Mouse (Mus musculus) hindbrain, embryonic 15.5 days (tissue): Measurements from ENCODE around the gene Gan. TPM values are rescaled to one million over a fixed set of nuclear protein-coding genes. Genes with fewer than 3 reads are reported as not detected.

Source experiments
- ATAC-seq: fragments of 200-750 bp; cut with Nextera tagmentation; 2 replicates; pipeline ENCODE4 v1.8.0; 2017; ENCODE audit warnings: low read depth, moderate number of reproducible peaks, moderate TSS enrichment; ENCODE audit not compliant: low FRiP score
- H3K27ac ChIP-seq: fragments of 300-500 bp; sonication (generic); replicated peaks from 2 replicates; pipeline ENCODE4 v1.5.1; 2015; ENCODE audit warnings: mild to moderate bottlenecking, inconsistent platforms
- H3K27me3 ChIP-seq: fragments of 300-500 bp; sonication (generic); 2 replicates; pipeline ENCODE4 v1.6.1; 2015; ENCODE audit warnings: control low read depth, inconsistent platforms
- H3K36me3 ChIP-seq: fragments of 300-500 bp; sonication (generic); 2 replicates; pipeline ENCODE4 v1.6.1; 2015; ENCODE audit warnings: control low read depth, inconsistent platforms
- H3K4me1 ChIP-seq: fragments of 300-500 bp; sonication (generic); replicated peaks from 2 replicates; pipeline ENCODE4 v1.6.1; 2015; ENCODE audit warnings: control low read depth, inconsistent platforms
- H3K4me2 ChIP-seq: fragments of 300-500 bp; sonication (generic); 2 replicates; pipeline ENCODE4 v1.6.1; 2015; ENCODE audit warnings: moderate library complexity, mild to moderate bottlenecking, inconsistent platforms
- H3K4me3 ChIP-seq: fragments of 300-500 bp; sonication (generic); 2 replicates; pipeline ENCODE4 v1.5.1; 2015; ENCODE audit warnings: mild to moderate bottlenecking, inconsistent platforms
- H3K9ac ChIP-seq: fragments of 300-500 bp; sonication (generic); 2 replicates; pipeline ENCODE4 v1.6.1; 2015; ENCODE audit warnings: inconsistent platforms
- H3K9me3 ChIP-seq: fragments of 300-500 bp; sonication (generic); 2 replicates; pipeline ENCODE4 v1.6.1; 2016; ENCODE audit warnings: control low read depth, inconsistent platforms
- WGBS: fragments of 180-500 bp; shearing (Covaris S2); methylation state at CpG from one replicate; pipeline ENCODE4 v1.1.7; 2015; 5-methylcytosine and 5-hydroxymethylcytosine counted together
- polyA plus RNA-seq: library from polyadenylated mRNA; unstranded; fragments of >200 nt; fragmentation: Nextera tagmentation; extraction: Ambion mirVana; gene quantifications from 2 replicates; pipeline ENCODE4 v1.2.1, GENCODE M21; 2015

The Gan gene
- polyA plus RNA-seq, 1 experiment from 2014 or later = 3.0 TPM

DNA sequence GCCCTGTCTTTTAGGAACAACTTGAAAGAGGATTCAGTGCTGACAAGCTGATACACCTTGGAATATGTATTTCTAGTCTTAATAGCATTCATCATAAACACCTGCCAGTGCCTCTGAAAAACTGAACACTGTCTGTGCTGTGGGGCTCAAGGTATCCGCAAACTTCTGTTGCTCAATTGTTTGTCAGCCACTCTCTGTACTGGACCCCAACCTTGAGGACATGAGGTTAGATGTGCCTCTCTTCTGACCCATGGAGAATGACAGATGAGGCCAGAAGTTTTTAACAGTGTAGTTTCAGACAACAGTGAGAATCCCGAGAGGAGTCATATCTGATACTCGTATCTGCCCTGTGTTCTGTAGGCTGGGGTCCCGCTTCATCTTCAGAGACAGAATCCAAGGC is 7.6 kb downstream of the Gan start:
- Histone ChIP-seq H3K27ac (no peak overlapping the region), H3K27me3 (no peaks in the 10 kb centered on the region), H3K4me2 (no peak overlapping the region), H3K36me3 (no peaks in the 10 kb centered on the region), H3K4me3 (no peak overlapping the region), H3K9me3 (no peaks in the 10 kb centered on the region), H3K9ac (no peak overlapping the region), H3K4me1 (no peaks in the 10 kb centered on the region; the same call in 1 of the 2 replicates)
- no peak for ATAC-seq
- 97% methylated on average over 4 of the region's 4 CpGs for WGBS

DNA sequence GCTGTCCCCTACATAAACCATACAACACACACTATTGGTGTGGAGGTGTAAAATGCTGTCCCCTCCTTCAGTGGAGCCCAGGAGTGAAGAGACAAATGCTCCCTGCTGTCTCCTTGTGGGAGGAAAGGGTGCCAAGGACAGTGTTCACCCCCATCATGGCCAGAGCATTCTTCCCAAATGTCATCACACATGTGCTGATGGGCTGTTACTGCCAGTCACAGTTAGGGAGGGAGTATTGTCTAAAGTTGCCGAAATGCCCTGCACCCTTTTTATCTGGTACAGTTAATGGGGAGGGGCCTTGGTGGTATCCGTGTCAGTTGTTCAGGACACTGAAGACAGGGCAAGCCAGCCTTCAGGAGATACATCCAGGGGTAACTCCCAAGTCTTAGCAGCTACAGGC is 8.6 kb downstream of the Gan start:
- Histone ChIP-seq H3K36me3 (no peaks in the 10 kb centered on the region), H3K4me2 (no peak overlapping the region), H3K4me3 (no peak overlapping the region), H3K9ac (no peak overlapping the region), H3K27me3 (no peaks in the 10 kb centered on the region), H3K27ac (no peak overlapping the region), H3K4me1 (no peaks in the 10 kb centered on the region; the same call in 1 of the 2 replicates), H3K9me3 (no peaks in the 10 kb centered on the region)
- no peak for ATAC-seq
- WGBS = 95% methylated on average over 2 of the region's 2 CpGs

DNA sequence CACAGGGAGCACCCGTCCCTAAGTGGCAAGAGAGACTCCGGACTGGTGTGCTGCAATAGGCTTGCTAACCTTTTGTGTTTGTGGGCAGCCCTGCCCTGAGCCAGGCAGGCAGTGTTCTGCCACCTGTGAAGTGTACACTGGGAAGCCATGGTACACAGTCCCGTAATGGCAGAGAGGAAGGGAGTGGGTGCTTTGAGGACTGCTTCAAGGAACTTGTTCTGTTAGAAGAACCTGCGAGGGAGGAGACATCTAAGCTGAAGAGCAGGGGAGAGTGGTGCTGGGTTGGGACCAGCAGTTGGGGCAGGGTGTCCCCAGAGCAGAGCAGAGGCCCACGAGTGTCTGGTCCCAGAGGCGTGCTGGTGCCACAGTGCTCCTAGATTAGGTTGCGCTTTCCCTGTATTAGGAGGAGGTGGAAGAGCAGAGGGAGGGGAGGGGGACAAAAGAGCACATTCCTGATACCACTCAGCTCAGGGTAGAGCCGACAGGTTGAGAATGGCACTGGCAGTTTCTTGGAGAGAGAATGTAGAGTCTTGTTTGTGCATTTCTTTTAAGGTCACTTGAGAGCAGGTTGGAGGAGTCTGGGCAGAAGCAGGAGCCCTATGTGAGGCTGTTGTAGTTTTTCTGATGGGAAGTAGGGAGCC is 9.4 kb downstream of the Gan start:
- Histone ChIP-seq H3K4me2 (no peak overlapping the region), H3K27me3 (no peaks in the 10 kb centered on the region), H3K27ac (no peak overlapping the region), H3K9me3 (no peaks in the 10 kb centered on the region), H3K36me3 (no peaks in the 10 kb centered on the region), H3K4me3 (no peak overlapping the region), H3K4me1 (no peaks in the 10 kb centered on the region), H3K9ac (no peak overlapping the region)
- no peak for ATAC-seq
- 80% methylated on average over 8 of the region's 8 CpGs for WGBS

DNA sequence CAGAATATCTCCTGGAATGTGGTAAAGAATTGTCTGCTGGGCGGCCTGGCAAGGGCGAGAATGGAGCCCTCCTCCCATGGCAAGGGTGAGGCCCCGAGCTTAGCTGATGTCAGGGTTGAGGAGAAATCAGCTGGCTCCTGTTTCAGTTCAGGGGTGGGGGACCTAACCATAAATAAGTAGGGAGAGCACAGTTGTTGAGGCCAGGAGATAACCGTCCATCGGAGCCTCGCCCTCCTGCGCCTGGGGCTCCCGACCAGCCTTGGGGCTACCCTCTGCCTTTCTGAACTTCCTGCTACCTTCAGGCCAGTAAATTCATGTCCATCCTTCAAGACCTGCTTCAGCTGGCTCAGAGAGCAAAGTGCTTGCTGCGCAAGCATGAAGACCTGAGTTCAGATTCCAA is 10.4 kb downstream of the Gan start:
- no peak for ATAC-seq
- Histone ChIP-seq H3K4me2 (no peak overlapping the region), H3K36me3 (no peaks in the 10 kb centered on the region), H3K4me3 (no peak overlapping the region), H3K27me3 (no peaks in the 10 kb centered on the region), H3K9ac (no peak overlapping the region), H3K9me3 (no peaks in the 10 kb centered on the region), H3K4me1 (peaks cover 5% of the 10 kb centered on the region), H3K27ac (no peak overlapping the region)
- 91% methylated on average over 9 of the region's 9 CpGs for WGBS

DNA sequence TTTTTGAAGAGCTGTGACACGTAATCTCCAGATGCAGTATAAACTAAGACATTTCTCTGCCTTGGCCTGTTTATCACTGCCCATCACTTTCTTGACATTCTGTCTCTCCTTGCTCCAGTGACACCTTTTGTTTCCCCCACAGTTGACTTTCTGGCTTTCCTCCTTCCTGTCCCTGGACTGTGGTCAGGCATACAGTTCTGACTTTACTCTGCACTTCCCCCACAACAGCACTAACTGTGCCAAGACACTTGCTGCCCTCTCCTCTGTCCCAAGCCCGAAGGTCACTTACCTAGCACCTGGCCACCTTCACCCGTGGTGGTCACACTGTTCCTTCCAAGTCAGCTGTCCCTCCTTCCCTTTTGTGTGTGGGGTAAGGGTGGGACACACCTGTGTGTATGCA is 13.9 kb downstream of the Gan start:
- Histone ChIP-seq H3K27me3 (no peaks in the 10 kb centered on the region), H3K4me3 (no peak overlapping the region), H3K36me3 (no peaks in the 10 kb centered on the region), H3K9me3 (no peaks in the 10 kb centered on the region), H3K4me1 (peaks cover 5% of the 10 kb centered on the region), H3K27ac (no peak overlapping the region), H3K9ac (no peak overlapping the region), H3K4me2 (no peak overlapping the region)
- 89% methylated on average over 3 of the region's 3 CpGs for WGBS
- no peak for ATAC-seq

DNA sequence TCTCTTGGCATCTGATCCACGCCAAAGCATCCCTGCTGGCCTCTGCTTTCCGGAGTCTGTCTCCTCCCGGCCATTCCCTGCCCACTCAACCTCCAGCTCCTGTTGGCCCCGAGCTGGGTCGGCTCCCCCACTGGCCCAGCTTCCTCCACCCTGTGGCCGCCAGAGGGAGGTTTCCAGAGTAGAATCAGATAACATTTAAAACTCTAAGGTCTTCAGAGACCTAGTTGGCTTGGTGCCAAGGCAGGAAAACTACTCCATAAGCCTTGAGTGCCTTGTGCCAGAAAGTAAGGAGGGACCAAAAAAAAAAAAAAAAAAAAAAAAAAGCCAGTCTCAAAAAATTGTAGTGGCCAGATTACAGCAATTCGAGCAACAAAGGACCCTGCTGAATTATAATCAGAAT is 15.0 kb downstream of the Gan start:
- ATAC-seq = no peak
- Histone ChIP-seq H3K27ac (no peak overlapping the region; the same call in 1 of the 2 replicates), H3K4me1 (peaks cover 5% of the 10 kb centered on the region), H3K36me3 (no peaks in the 10 kb centered on the region), H3K9ac (no peak overlapping the region), H3K4me2 (no peak overlapping the region), H3K4me3 (no peak overlapping the region), H3K9me3 (no peaks in the 10 kb centered on the region), H3K27me3 (no peaks in the 10 kb centered on the region)
- 34% methylated on average over 7 of the region's 7 CpGs for whole genome bisulfite sequencing

DNA sequence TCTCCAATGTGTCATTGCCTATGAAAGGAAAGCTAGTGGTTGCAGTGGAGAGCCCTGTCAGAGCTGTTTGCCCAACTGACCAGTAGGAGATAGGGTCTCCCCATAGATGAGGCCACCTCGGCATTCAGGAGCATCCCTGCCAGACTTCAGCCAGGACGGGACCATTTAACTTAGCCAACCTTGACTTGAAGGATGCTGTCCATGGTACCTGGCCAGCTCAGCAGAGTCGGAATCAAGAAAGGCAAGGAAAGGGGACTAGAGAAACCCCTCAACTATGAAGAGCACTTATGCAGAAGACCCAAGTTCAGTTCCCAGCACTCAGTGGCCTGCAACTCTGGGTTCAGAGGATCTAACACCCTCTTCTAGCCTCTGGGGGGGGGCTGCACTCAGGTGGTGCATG is 15.8 kb downstream of the Gan start:
- no peak overlapping the region for H3K27ac ChIP-seq
- H3K36me3 ChIP-seq = no peaks in the 10 kb centered on the region
- H3K9ac ChIP-seq = no peak overlapping the region
- no peak for ATAC-seq
- 86% methylated on average over 3 of the region's 3 CpGs for WGBS
- peaks cover 5% of the 10 kb centered on the region for H3K4me1 ChIP-seq
- no peak overlapping the region for H3K4me2 ChIP-seq
- H3K27me3 ChIP-seq = no peaks in the 10 kb centered on the region
- no peaks in the 10 kb centered on the region for H3K9me3 ChIP-seq
- no peak overlapping the region for H3K4me3 ChIP-seq

DNA sequence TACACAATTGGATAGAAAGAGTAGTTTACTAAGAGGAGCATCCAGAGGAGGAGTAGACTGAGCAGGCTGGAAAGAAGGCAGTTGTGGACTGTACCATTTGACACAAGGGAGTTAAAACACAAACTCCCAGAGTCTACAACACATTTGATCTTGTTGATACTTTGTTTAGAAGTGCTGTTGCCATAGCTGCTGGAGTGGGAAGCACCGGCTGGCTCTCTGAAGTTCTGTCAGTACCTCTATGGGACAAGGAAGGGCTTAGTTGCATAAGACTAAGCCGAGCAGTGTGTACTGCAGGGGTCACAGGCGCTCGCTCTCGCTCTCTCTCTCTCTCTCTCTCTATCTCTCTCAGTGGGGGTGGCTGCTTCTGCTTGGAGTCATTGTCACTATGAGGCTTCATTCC is 16.6 kb downstream of the Gan start:
- H3K36me3 ChIP-seq = no peaks in the 10 kb centered on the region
- H3K4me3 ChIP-seq = no peak overlapping the region
- WGBS = 87% methylated on average over 5 of the region's 5 CpGs

DNA sequence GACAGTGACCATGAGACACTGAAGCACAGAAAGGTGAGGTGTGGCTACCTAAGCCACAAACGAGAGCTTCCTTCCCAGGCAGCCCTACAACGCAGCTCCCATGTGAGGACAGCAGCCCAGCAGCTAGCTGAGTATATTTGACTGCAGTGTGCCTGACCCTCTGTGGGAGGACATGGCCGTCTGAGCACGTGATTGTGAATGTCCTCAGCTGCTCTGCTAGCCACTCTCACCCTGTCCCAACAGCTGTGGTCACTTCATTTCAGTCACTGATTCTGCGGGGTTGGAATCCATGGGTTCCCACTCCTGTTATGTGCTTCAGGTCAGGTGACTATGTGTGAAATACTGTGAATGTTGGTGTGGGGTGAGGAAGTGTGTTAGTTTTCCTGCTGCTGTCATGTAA is 18.4 kb downstream of the Gan start:
- H3K27ac ChIP-seq = no peak overlapping the region
- H3K9ac ChIP-seq = no peak overlapping the region
- ATAC-seq = no peak
- no peaks in the 10 kb centered on the region for H3K27me3 ChIP-seq
- WGBS = 87% methylated on average over 5 of the region's 5 CpGs
- no peak overlapping the region for H3K4me3 ChIP-seq
- H3K4me2 ChIP-seq = no peak overlapping the region
- no peaks in the 10 kb centered on the region for H3K36me3 ChIP-seq
- no peaks in the 10 kb centered on the region for H3K9me3 ChIP-seq
- peaks cover 5% of the 10 kb centered on the region for H3K4me1 ChIP-seq

More for the DNA sequence above, 16.6 kb downstream of the Gan start:
- ATAC-seq = no peak
- H3K27me3 ChIP-seq = no peaks in the 10 kb centered on the region
- no peaks in the 10 kb centered on the region for H3K9me3 ChIP-seq
- H3K27ac ChIP-seq = no peak overlapping the region
- H3K4me2 ChIP-seq = no peak overlapping the region
- no peak overlapping the region for H3K9ac ChIP-seq
- H3K4me1 ChIP-seq = peaks cover 5% of the 10 kb centered on the region

DNA sequence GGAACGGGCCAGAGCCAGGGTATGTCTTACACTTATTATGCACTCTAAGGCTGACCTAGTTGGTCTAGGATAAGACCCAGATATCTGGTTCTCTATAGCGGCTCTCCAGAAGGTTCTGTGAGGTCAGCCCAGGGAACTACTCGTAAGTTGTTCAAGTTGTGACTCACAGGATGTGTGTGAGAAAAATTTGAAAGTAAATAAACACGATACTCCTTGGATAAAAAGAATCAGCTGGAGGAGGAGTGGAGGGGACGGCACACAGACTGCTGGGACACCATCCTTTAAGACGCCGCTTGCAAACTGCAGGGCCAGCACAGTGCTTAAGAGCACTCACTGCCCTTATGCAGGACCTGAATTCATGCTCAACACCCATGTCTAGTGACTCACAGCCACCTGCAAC is 19.3 kb downstream of the Gan start:
- Histone ChIP-seq H3K36me3 (no peaks in the 10 kb centered on the region), H3K27me3 (no peaks in the 10 kb centered on the region), H3K27ac (no peak overlapping the region), H3K9me3 (no peaks in the 10 kb centered on the region), H3K4me1 (peaks cover 5% of the 10 kb centered on the region), H3K9ac (no peak overlapping the region), H3K4me3 (no peak overlapping the region), H3K4me2 (no peak overlapping the region)
- WGBS = 88% methylated on average over 7 of the region's 7 CpGs
- no peak for ATAC-seq

DNA sequence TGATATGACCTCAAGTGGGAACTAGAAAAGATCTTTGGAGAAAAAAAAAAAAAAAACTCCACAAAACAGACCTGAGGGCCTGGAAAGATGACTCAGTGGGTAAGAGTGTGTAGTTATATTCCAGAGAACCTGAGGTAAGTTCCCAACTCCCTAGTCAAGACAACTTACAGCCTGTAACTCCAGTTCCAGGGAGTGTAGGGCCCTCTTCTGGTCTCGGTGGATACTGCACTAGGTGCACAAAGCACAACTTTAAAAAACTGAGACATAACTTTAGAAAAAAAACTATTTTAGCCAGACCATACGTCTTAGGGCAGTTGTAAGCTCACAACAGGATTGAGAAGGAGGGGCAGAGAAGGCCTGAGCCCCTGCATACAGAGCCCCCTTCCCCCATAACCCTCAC is 20.1 kb downstream of the Gan start:
- ATAC-seq = no peak
- Histone ChIP-seq H3K27me3 (no peaks in the 10 kb centered on the region), H3K9me3 (no peaks in the 10 kb centered on the region), H3K4me1 (no peaks in the 10 kb centered on the region), H3K27ac (no peak overlapping the region), H3K4me2 (no peak overlapping the region), H3K4me3 (no peak overlapping the region), H3K9ac (no peak overlapping the region), H3K36me3 (no peaks in the 10 kb centered on the region)
- 88% methylated on average over 2 of the region's 2 CpGs for WGBS

DNA sequence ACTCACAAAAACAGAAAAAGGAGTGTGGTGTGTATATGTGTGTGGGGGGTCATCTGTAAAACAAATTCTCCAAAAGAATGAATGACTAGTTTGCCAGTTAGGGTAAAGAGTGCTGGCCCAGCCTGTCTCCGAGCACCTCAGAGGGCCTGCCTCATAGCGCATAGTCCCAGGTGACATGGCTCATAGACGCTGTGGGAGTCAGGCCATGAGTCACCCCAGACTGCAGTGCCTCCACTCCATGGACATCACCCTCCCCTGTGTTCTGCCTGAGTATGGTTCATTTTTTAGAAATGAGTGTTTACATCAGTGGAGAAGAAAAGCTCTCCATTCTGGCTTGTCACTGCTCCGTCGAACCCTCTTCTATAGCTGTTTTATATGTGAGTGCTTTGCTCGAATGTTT is 20.7 kb downstream of the Gan start:
- Histone ChIP-seq H3K27ac (no peak overlapping the region), H3K4me3 (no peak overlapping the region), H3K36me3 (no peaks in the 10 kb centered on the region), H3K9me3 (no peaks in the 10 kb centered on the region), H3K4me2 (no peak overlapping the region), H3K9ac (no peak overlapping the region), H3K4me1 (no peaks in the 10 kb centered on the region), H3K27me3 (no peaks in the 10 kb centered on the region)
- 92% methylated on average over 6 of the region's 6 CpGs for WGBS
- ATAC-seq = no peak

DNA sequence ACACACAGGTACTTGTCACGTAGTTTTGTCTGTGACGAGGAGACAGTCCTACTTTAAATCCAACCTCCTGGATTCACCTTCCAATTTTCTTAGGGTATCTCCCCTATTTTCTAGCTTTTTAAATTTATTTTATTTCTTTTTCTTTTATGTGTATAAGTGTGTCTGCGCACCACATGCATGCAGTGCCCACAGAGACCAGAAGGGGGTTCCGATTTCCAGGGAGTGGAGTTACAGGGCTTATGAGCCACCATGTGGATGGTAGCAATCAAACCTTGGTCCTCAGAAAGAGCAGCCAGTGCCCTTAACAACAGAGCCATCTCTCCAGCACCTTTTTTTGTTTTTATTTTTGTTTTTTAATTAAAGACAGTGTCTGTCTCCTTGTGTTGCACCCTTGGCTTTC is 24.8 kb downstream of the Gan start:
- ATAC-seq = no peak
- WGBS = 98% methylated on average over 4 of the region's 4 CpGs
- Histone ChIP-seq H3K9ac (no peak overlapping the region), H3K4me3 (no peak overlapping the region), H3K9me3 (no peaks in the 10 kb centered on the region), H3K27me3 (no peaks in the 10 kb centered on the region), H3K36me3 (peaks cover 16% of the 10 kb centered on the region; the same call in 1 of the 2 replicates), H3K4me1 (no peaks in the 10 kb centered on the region), H3K4me2 (no peak overlapping the region), H3K27ac (no peak overlapping the region)
